In the genomic region with DNA sequence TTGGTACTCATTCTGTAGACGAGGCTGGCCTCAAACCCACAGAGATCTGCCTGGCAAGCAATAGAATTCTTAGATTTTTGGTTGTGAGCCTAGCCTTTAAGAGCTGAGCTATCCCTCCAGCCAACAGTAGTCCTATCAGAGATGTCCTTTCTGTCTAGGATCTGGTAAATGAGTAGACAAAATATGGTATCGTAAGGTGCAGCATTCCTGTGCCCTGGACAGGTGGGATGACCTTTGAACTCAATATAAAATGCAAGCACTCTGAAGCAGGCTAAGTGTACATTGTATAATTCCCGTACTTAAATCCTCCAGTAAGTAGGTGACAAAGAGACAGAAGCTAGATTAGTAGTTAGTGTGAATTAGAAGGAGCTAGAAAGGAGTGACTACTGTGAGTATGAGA, we compare ENCODE assay signal across 29 mouse cellular contexts. TPM values are rescaled to one million over a fixed set of nuclear protein-coding genes. Genes with fewer than 3 reads are reported as not detected.
DNase-seq lines count a peak whose midpoint lies in the region; ATAC-seq and TF ChIP-seq lines count a peak whose summit lies in the region.
"Had no signal": no experiment of that assay in that cellular context is flagged by ENCODE, and none has a peak within 500 bp of the region (broad histone marks: within the 10 kb centered on the region; RNA-seq: fewer than 3 reads in every experiment).

No protein-coding gene starts in this region.

- H3K79me2 ChIP-seq in MEL (ENCODE audit: control insufficient read depth, insufficient read depth, low read length, poor library complexity) = no peaks in the 10 kb centered on the region

- no peaks in the 10 kb centered on the region for H3K4me1 ChIP-seq in MEL (ENCODE audit: control insufficient read depth in 1 of 2, insufficient read depth in 2 of 2, low read length in 2 of 2)
- no peaks in the 10 kb centered on the region for H3K4me1 ChIP-seq in intestine, embryonic 15.5 days (replicated peaks)
- no peaks in the 10 kb centered on the region for H3K4me1 ChIP-seq in intestine, postnatal 0 days (replicated peaks; ENCODE audit: control insufficient read depth, insufficient read depth, low read length)
- no peaks in the 10 kb centered on the region for H3K4me1 ChIP-seq in hindbrain, embryonic 10.5 days (replicated peaks)
- H3K4me1 ChIP-seq: embryonic facial prominence, embryonic 13.5 days; embryonic facial prominence, embryonic 15.5 days; forebrain, embryonic 10.5 days; forebrain, embryonic 12.5 days had no signal

- H3K9me3 ChIP-seq in MEL (replicated peaks; ENCODE audit: insufficient read depth, low read length) = no peaks in the 10 kb centered on the region
- H3K9me3 ChIP-seq in intestine, embryonic 15.5 days = no peaks in the 10 kb centered on the region
- no peaks in the 10 kb centered on the region for H3K9me3 ChIP-seq in intestine, postnatal 0 days (ENCODE audit: control insufficient read depth)
- no peaks in the 10 kb centered on the region for H3K9me3 ChIP-seq in hindbrain, embryonic 10.5 days
- H3K9me3 ChIP-seq: embryonic facial prominence, embryonic 13.5 days; embryonic facial prominence, embryonic 15.5 days; forebrain, embryonic 10.5 days; forebrain, embryonic 12.5 days; G1E had no signal

- no peaks in the 10 kb centered on the region for H3K27me3 ChIP-seq in MEL (ENCODE audit: control insufficient read depth in 1 of 2, insufficient read depth in 2 of 2, low read length in 2 of 2)
- H3K27me3 ChIP-seq in intestine, embryonic 15.5 days (replicated peaks) = no peaks in the 10 kb centered on the region
- H3K27me3 ChIP-seq in intestine, postnatal 0 days (replicated peaks; ENCODE audit: control insufficient read depth, insufficient read depth, low read length) = no peaks in the 10 kb centered on the region
- H3K27me3 ChIP-seq in hindbrain, embryonic 10.5 days (ENCODE audit: insufficient read depth, poor library complexity, severe bottlenecking) = no peaks in the 10 kb centered on the region
- H3K27me3 ChIP-seq: CH12.LX; embryonic facial prominence, embryonic 13.5 days; embryonic facial prominence, embryonic 15.5 days; forebrain, embryonic 12.5 days had no signal

- peak; percentile 81 for ATAC-seq in intestine, embryonic 15.5 days
- ATAC-seq in intestine, postnatal 0 days = peak; percentile 90
- ATAC-seq: CD4-positive, CD25-positive, alpha-beta regulatory T cell, adult 4 months; forebrain, embryonic 14.5 days; forebrain, embryonic 16.5 days had no signal

- H3K4me3 ChIP-seq in MEL (ENCODE audit: control insufficient read depth in 1 of 2, insufficient read depth in 1 of 2, low read depth in 2 of 2, low read length in 2 of 2) = no peak overlapping the region
- H3K4me3 ChIP-seq in intestine, embryonic 15.5 days (replicated peaks) = no peak overlapping the region
- H3K4me3 ChIP-seq in intestine, postnatal 0 days (ENCODE audit: low read depth, low read length) = no peak overlapping the region
- H3K4me3 ChIP-seq in hindbrain, embryonic 10.5 days = no peak overlapping the region
- H3K4me3 ChIP-seq: embryonic facial prominence, embryonic 13.5 days; embryonic facial prominence, embryonic 15.5 days; erythroblast, embryonic 14.5 days; forebrain, embryonic 10.5 days; forebrain, embryonic 12.5 days had no signal

- TF ChIP-seq POLR2A in MEL (IDR thresholded peaks at IDR 0.05; ENCODE audit: control insufficient read depth in 1 of 2, insufficient read depth in 1 of 2, low read depth in 1 of 2, low read length in 2 of 2, poor library complexity in 1 of 2) = no peak

- TF ChIP-seq RAD21 in MEL (IDR thresholded peaks at IDR 0.05; ENCODE audit: low read depth, low read length) = no peak

- DNase-seq in MEL (ENCODE audit: low read depth, low spot score) = peak; percentile 4
- DNase-seq in yolk sac, embryonic 10.5 days (ENCODE audit: low spot score) = peak; percentile 17
- DNase-seq in thymus, postnatal 25 days = no peak
- DNase-seq in thymus, postnatal 4 days = no peak
- DNase-seq in left cerebral cortex, adult 18-20 months (ENCODE audit: low spot score in 2 of 2) = no peak
- DNase-seq in hindbrain, embryonic 10.5 days (ENCODE audit: low spot score) = no peak
- DNase-seq: adrenal gland, adult 2 months; adrenal gland, postnatal 10 days; adrenal gland, postnatal 25 days; B cell, adult 2 months; cerebellum, adult 11 months; cerebellum, adult 18-20 months; cerebellum, adult 8-10 months; cerebellum, adult 9-11 months; cerebellum, postnatal 14 days; cerebellum, postnatal 36 days; embryo, embryonic 11 days had no signal

- H3K4me2 ChIP-seq in intestine, embryonic 15.5 days (replicated peaks) = no peak overlapping the region
- H3K4me2 ChIP-seq in intestine, postnatal 0 days (replicated peaks; ENCODE audit: low read depth) = no peak overlapping the region
- H3K4me2 ChIP-seq: embryonic facial prominence, embryonic 13.5 days; embryonic facial prominence, embryonic 15.5 days; forebrain, embryonic 12.5 days had no signal

- peaks cover 0 to 47% of the 10 kb centered on the region in 2 experiments; a peak in 2 of 4 replicates for H3K36me3 ChIP-seq in MEL (ENCODE audit: control insufficient read depth in 1 of 2, insufficient read depth in 2 of 2, low read length in 2 of 2)
- H3K36me3 ChIP-seq in intestine, embryonic 15.5 days = peaks cover 26% of the 10 kb centered on the region
- peaks cover 76% of the 10 kb centered on the region for H3K36me3 ChIP-seq in intestine, postnatal 0 days (ENCODE audit: control insufficient read depth, insufficient read depth)
- peaks cover 96% of the 10 kb centered on the region for H3K36me3 ChIP-seq in hindbrain, embryonic 10.5 days

- no peak for TF ChIP-seq EP300 in MEL (IDR thresholded peaks at IDR 0.05; ENCODE audit: low read depth in 1 of 2, low read length in 2 of 2)

- no peak for TF ChIP-seq CTCF in MEL (IDR thresholded peaks at IDR 0.05 in 2 of 3, conservative IDR thresholded peaks at IDR 0.05 in 1 of 3; ENCODE audit: control insufficient read depth in 1 of 3, insufficient read depth in 1 of 3, low read depth in 2 of 3, low read length in 3 of 3, poor library complexity in 1 of 3, severe bottlenecking in 1 of 3)
- TF ChIP-seq CTCF in intestine, postnatal 0 days (IDR thresholded peaks at IDR 0.05; ENCODE audit: low read depth) = no peak

- WGBS in intestine, embryonic 15.5 days = 69% methylated on average over 3 of the region's 3 CpGs
- WGBS in intestine, postnatal 0 days = 38% methylated on average over 3 of the region's 3 CpGs
- WGBS in hindbrain, embryonic 10.5 days = 94% methylated on average over 3 of the region's 3 CpGs

- H3K9ac ChIP-seq in MEL (ENCODE audit: control insufficient read depth, low read depth, low read length, poor library complexity, severe bottlenecking) = no peak overlapping the region
- H3K9ac ChIP-seq in intestine, embryonic 15.5 days = no peak overlapping the region
- H3K9ac ChIP-seq in intestine, postnatal 0 days (ENCODE audit: low read depth, low read length) = no peak overlapping the region
- H3K9ac ChIP-seq: embryonic facial prominence, embryonic 13.5 days; embryonic facial prominence, embryonic 15.5 days; forebrain, embryonic 12.5 days had no signal

- H3K27ac ChIP-seq in MEL (ENCODE audit: control insufficient read depth, low read depth, low read length) = no peak overlapping the region
- no peak overlapping the region for H3K27ac ChIP-seq in intestine, embryonic 15.5 days
- peak overlapping the region; percentile 58 for H3K27ac ChIP-seq in intestine, postnatal 0 days (ENCODE audit: low read depth, low read length)
- no peak overlapping the region for H3K27ac ChIP-seq in hindbrain, embryonic 10.5 days
- H3K27ac ChIP-seq: embryonic facial prominence, embryonic 13.5 days; embryonic facial prominence, embryonic 15.5 days; forebrain, embryonic 10.5 days; forebrain, embryonic 12.5 days had no signal

TF ChIP-seq in MEL, 35 proteins besides CTCF, POLR2A, EP300 and RAD21 (continues in another document):
- TF ChIP-seq CHD2 (IDR thresholded peaks at IDR 0.05; ENCODE audit: low read length) = no peak
- no peak for TF ChIP-seq NELFE (IDR thresholded peaks at IDR 0.05; ENCODE audit: low read depth, low read length)
- TF ChIP-seq UBTF (IDR thresholded peaks at IDR 0.05; ENCODE audit: borderline replicate concordance, insufficient read depth, low read depth, low read length) = no peak
- TF ChIP-seq MEF2A (IDR thresholded peaks at IDR 0.05; ENCODE audit: extremely low read depth, insufficient replicate concordance, low read depth, low read length, poor library complexity, severe bottlenecking) = no peak
- no peak for TF ChIP-seq JUND (IDR thresholded peaks at IDR 0.05; ENCODE audit: low read depth, low read length)
- no peak for TF ChIP-seq MAFK (IDR thresholded peaks at IDR 0.05; ENCODE audit: borderline replicate concordance, low read depth, low read length)
- TF ChIP-seq POLR2AphosphoS2 (IDR thresholded peaks at IDR 0.05; ENCODE audit: low read length) = no peak
- TF ChIP-seq USF1 (IDR thresholded peaks at IDR 0.05; ENCODE audit: low read depth, low read length) = no peak
- no peak for TF ChIP-seq MAX (IDR thresholded peaks at IDR 0.05; ENCODE audit: low read length)
- TF ChIP-seq ETS1 (IDR thresholded peaks at IDR 0.05; ENCODE audit: low read depth, low read length) = no peak
- no peak for TF ChIP-seq KAT2A (conservative IDR thresholded peaks at IDR 0.05; ENCODE audit: low read depth, low read length)
- no peak for TF ChIP-seq ELF1 (IDR thresholded peaks at IDR 0.05; ENCODE audit: low read depth, low read length)
- TF ChIP-seq POLR2AphosphoS5 (IDR thresholded peaks at IDR 0.05; ENCODE audit: borderline replicate concordance, low read depth, low read length) = no peak
- TF ChIP-seq E2F4 (IDR thresholded peaks at IDR 0.05; ENCODE audit: borderline replicate concordance, low read depth, low read length) = no peak

RNA-seq across cellular contexts. Expression of a gene that starts 27.1 kb away (rescaled TPM):
- total RNA-seq in MEL (2012; rRNA removed) = 34.3 and 35.0 TPM in 2 replicates
- polyA plus RNA-seq in MEL (2012; ENCODE audit: insufficient read depth in 1 of 2, insufficient read length in 2 of 2, low read depth in 1 of 2, low replicate concordance in 2 of 2, missing spikeins in 1 of 2) = 10 to 100 TPM; 33.8 to 52.2 TPM
- 7.7 and 7.9 TPM in 2 replicates for polyA plus RNA-seq in intestine, embryonic 15.5 days (2015; fragmentation: Nextera tagmentation; extraction: Ambion mirVana)
- 3.3 and 3.7 TPM in 2 replicates for polyA plus RNA-seq in intestine, postnatal 0 days (2015; fragmentation: Nextera tagmentation; extraction: Ambion mirVana)
- 10 to 100 TPM; 44.1 to 46.0 TPM for total RNA-seq in left cerebral cortex, adult 18-20 months (2021)
- polyA plus RNA-seq in hindbrain, embryonic 10.5 days (2016; fragmentation: Nextera tagmentation; extraction: Ambion mirVana) = 16.1 and 18.6 TPM in 2 replicates

RNA-seq across cellular contexts. Expression of a gene that starts 51.7 kb away (rescaled TPM):
- 70.6 and 82.6 TPM in 2 replicates for total RNA-seq in MEL (2012; rRNA removed)
- polyA plus RNA-seq in MEL (2012; ENCODE audit: insufficient read depth in 1 of 2, insufficient read length in 2 of 2, low read depth in 1 of 2, low replicate concordance in 2 of 2, missing spikeins in 1 of 2) = 100 to 1,000 TPM in 1 of 2 experiments, not detected in 1; 101 TPM
- 42.9 and 47.5 TPM in 2 replicates for polyA plus RNA-seq in intestine, embryonic 15.5 days (2015; fragmentation: Nextera tagmentation; extraction: Ambion mirVana)
- 20.7 and 22.4 TPM in 2 replicates for polyA plus RNA-seq in intestine, postnatal 0 days (2015; fragmentation: Nextera tagmentation; extraction: Ambion mirVana)
- 10 to 100 TPM; 20.6 to 22.5 TPM for total RNA-seq in left cerebral cortex, adult 18-20 months (2021)
- polyA plus RNA-seq in hindbrain, embryonic 10.5 days (2016; fragmentation: Nextera tagmentation; extraction: Ambion mirVana) = 58.6 and 64.8 TPM in 2 replicates

Comparison
In these comparisons a context has a peak if more than half of its experiments do, and no peak if none do; other contexts are left out.
1. DNase-seq: peak in MEL (single experiment) and yolk sac, embryonic 10.5 days (single experiment); none in thymus, postnatal 25 days (single experiment), thymus, postnatal 4 days (single experiment), left cerebral cortex, adult 18-20 months (0 of 2) and hindbrain, embryonic 10.5 days (single experiment).